Mouse (Mus musculus) testis, postnatal 14 days (tissue): ENCODE results near the gene Elmo2.

Source experiments
- DNase-seq: peaks from one replicate; pipeline ENCODE4 v3.0.0; 2021; ENCODE audit warnings: low spot score

Gene Elmo2

DNA sequence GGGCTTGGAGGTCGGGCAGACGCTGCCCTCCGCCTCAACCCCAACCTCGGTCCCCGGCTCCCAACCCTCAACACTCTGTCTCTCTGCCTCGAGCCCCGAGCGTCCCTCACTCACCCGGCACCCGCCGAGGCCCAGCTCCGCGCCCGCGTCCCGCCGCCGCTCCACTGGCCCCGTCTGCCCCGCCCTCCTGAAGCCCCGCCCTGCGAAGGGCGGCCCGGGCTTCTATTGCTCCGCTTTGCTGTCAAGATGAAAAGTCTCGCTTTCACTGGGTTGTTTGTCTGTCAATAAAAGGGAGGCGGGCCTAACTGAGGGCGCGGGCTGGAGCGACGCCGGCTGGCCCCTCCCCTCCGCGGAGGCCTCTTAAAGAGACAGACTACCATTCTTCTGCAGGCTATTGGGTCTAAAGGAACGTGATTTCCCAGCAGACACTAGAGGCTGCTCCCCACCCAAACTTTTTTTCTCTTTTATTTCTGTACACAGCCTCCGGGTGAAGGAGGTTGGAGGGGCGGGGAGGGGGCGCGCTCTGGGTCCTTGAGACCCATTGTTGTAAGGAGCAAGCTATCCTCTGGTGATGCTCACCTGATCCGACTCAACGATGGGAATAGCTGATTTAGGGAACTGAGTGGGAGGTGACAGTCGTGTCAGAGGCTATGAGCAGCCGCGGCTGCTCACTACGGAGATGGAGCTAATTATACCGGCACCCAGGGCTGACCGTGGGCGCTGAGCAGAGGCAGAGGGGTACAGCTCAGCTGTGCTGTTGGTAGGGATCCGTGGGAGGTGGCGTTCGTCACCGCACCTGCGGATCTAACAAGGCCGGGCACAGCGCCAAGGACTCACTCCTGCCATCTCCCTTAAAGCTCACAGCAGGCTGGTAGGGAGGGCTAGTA, at the start of gene Elmo2:
Gene Elmo2, minus strand, starts transcription at position 176 of the 887 bp plus-strand sequence.
- peak; percentile 97 for DNase-seq

DNA sequence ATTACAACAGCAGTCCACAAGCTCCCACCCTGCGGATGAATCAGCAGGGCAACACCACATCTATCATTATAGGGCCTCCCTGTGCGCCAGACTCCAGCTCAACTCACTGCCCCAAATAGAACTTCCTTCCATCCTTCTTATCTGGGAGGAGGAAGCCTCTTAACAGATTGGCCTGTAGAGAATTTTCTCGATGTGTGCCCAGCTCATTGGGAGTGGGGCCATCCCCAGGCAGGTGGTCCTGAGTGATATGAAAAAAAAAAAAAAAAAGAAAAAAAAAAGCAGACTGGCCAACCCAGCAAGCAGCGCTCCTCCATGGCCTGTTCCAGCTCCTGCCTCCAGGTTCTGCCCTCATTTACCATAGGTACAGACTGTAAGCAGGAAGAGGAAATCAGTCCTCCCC, 49.7 kb upstream of the Elmo2 start:
- no peak for DNase-seq

DNA sequence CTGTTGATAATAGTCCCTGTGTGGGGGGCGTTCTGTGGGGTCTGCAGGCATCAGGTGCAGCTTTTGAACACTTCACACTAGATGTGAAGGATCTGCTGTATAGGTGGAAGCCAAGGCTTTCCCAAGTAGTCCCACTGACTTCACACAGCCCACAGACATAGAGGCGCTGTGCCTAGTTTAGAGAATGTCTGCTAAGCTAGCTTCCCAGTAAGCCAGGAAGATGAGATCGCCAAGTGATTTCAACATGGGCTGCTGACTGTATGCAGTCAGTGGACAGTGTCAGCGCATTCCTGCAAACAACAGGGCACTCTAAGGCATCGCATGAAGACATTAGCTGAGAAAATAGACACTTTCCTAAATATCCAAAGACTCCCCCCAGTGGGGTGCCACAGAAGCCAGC, 49.2 kb upstream of the Elmo2 start:
- DNase-seq: no peak

DNA sequence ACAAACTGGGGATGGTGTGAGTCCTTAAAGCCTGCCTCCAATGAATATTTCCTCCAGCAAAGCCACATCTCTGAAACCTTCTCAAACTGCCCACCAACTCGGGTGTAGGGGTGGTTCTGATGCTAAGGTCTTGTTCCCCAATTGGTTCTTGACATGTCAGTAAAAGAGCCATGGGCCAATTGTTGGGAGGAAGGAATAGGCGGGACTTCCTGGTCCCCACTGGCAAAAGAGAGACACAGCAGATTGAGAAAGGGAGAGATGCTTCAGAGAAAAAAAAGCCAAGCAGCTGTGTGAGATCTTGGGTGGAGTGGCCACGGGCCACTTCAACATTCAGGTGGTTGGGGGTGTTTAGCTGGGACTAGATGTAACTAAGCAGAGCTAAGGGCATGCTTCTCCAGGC, 44.8 kb upstream of the Elmo2 start:
- no peak for DNase-seq

DNA sequence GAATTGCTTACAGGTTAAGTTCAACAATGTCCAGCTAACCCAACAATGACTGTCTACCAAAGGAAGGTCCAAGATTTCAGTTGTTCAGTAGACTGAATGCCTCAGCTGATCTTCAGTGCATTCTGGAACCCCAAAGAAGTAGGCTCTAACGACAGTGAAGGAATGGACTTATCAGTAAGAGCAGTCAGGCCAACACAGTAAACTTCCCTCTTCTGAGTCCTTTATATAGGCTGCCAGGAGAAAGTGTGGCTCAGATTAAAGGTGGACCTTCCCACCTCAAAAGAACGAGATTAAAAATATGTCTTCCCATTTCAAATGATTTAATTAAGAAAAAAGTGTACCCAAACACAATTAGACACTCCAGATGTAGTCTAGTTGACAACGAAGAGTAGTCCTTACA, 44.1 kb upstream of the Elmo2 start:
- no peak for DNase-seq

DNA sequence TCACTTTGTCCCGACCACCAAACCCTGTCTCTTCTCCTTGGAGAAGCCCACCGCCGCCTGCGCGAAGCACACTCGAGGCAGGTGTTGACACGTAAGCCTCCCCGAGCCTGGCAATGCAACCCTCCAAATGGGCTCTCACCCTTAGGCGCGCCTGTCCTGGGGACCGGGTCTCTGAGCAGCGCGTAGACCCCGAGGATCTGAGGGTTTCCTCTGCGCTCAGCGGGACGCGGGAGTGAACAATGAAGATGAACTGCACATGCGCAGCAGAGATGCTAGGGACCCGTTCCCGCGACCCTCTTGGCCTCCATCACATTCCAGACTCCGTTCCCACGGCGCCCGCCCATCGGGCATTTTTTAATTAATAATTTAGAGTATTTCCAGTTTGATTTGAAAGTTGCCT, 42.2 kb upstream of the Elmo2 start, which contains the start of gene Zfp663:
Gene Zfp663, minus strand, starts transcription at position 234 of the 400 bp plus-strand sequence.
- no peak for DNase-seq

DNA sequence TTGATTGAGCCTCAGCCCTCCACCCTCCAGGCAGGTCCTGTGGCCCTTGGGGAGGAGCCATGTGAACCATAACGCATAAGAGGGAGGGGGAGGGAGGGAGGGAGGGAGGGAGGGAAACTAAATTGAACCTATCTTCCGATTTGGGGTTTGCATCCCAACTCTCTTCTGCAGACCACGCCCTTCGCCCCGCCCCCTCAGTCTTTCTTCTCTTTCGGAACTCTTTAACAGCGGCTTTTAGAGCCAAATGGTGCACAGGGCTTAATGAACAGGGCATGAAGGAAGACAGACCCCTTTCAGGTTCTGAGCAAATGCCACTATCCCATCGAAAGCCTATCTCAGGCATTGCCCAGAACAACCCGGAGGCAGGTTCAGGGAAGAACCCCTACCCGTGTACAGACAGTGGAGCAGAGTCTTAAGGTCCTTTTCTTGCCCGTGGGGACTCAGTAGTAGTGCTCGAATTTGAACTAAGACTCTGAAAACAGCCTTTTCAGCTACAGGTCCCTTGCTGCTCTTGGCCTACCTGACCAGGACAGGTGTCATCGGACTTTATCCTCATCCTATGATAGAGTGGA, 41.7 kb upstream of the Elmo2 start:
- no peak for DNase-seq

DNA sequence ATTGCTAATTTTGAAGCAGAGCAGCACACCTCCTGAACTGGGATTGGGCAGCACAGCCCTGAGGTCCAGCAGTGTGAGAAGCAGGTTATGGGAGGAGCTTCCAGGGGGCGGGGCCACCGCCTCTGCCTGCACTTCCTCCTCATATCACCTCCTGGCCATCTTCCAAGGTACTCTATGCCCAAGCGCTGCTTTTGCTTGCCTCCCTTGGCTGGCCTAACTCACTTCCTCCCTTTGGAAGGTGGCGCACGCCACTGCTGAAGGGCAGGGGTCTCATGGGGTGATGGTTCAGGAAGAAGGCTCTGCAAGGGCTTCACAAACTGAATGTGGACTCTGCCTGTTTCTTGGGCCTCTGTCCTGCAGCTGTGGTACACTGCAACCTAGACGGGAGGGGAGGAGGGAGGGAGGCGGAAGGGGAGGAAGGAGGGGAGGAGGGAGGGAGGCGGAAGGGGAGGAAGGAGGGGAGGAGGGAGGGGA, 40.8 kb upstream of the Elmo2 start:
- DNase-seq: peak; percentile 60

DNA sequence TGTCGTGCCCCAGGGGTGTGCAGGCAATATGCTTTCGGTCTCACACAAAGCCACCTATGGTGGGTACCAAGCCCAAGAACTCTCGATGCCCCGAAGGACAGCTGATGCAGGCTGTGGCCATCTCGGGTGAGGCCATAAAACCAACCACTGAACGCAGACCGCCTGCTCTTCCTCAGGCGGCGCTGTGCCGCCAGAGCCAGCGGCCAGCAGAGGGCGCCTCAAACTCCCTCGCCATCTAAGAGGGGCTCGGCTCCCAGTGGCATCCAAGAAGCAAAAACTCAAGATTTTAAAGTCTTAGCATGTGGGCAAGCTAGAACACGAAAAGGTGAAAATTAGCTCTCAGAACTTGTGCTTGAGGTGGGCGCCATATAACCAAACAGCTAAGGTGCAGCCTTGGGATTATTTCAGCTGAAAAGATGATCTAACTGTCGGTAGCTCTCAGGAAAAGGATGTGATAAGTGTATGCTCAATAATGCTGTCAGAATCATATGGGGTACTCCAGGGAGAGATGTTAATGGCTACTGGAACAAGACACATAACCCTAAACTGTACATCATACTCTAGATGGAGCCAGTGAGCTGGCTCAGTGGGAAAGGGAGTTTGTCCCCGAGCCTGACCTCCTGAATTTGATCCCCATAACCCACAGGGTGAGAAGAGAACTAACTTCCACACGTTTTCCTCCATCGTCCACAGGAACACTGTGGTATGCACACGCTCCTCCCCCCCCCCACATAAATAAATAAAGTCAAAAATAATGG, 38.2 kb upstream of the Elmo2 start:
- DNase-seq: peak; percentile 56

DNA sequence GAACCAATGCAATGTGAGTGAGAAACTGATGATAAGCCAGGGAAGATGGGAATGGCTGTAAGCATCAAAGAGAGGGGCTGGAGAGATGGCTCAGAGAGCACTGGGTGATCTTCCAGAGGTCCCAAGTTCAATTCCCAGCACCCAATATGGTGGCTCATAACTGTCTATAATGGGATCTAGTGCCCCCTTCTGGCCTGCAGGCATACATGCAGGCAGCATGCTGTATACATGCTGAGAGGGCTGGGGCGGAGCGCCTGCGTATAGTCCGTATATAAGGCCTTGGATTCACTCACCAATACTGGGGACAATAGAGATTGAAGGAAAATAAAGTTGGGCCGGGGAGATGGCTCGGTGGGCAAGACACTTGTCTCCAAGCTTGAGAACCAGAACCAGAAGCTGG, 37.0 kb upstream of the Elmo2 start:
- DNase-seq: no peak

DNA sequence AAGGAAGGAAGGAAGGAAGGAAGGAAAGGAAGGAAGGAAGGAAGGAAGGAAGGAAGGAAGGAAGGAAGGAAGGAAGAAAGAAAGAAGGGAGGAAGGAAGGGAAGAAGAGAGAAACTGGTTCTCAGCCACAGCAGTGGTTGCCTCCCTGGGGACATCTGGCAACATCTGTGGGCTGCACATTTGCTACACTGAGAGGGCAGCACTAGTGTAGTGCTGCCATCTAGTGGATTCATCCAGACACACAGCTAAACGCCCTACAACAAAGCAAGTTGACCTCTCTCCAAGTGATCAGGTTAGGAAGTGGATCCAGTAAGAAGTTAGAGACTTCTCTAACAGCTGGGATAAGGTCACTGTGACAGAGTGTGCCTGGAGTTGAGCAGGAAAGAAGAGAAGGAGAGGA, 34.6 kb upstream of the Elmo2 start:
- DNase-seq: peak; percentile 60

DNA sequence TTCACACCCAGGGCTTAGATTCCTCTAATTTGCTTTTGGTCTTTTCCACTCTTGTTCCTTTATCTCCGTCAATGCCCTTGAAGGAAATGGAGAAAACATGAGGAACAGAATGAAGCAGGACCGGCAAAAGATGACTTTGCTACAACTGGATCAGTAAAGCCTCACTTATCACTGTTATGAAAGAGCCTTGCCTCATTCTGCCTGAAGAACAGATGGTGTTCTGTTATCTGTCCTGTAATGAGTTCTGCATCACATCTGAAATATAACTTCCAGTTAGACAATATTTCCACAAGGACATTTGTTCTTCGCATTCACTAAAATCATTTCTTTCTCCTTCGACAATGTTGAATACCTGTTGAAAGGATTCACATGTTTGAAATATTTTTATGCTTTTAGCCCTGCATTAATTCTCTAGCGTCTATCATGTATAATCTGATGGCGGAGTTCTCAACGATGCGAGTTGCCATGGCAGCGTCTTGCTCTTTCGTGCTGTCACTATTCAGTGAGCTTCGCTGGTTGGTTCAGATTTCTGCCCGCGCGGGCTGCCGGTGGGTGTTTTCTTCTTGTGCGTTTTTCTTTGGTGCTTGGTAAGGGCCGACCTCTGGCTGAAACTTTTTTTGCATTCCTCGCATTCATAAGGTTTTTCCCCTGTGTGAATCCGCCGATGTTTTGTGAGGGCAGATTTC, 25.7 kb upstream of the Elmo2 start:
- no peak for DNase-seq

DNA sequence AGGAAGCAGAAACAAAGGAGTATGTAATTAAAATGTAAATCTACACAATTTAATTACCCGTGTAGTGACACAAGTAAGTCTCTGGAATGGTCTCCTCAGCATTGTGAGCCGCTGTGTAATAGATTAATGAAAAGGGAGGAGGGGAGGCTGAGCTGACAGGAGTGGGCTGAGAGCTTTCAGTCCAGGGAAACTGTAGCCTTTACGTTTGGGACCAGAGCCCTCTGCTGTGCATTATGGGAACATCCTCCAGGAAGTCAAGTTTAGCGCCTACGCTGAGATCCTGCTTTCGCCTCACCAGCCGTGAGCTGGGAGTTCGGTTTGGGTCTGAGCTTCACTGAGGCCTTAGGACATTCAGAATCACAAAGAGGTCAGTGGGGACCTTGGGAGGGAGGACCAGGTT, 23.2 kb upstream of the Elmo2 start:
- no peak for DNase-seq

DNA sequence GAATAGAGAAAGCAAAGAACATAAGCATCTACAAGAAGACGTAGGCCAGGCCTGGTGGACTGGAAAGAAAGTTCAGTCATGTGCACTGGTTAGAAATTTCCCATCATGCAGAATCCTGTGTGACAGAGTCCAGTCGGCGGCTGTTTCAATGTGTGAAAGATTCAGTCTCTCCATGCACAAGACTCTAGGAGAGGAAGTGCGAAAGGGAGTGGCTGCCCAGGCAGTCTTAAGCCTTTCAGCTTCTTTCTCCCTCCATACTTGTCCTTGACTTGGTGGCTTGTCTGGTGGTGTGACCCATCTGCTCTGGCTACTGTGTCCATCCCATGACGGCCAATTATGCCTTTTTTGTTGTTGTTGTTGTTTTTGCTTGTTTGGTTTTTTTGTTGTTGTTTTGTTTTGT, 19.9 kb upstream of the Elmo2 start:
- no peak for DNase-seq

DNA sequence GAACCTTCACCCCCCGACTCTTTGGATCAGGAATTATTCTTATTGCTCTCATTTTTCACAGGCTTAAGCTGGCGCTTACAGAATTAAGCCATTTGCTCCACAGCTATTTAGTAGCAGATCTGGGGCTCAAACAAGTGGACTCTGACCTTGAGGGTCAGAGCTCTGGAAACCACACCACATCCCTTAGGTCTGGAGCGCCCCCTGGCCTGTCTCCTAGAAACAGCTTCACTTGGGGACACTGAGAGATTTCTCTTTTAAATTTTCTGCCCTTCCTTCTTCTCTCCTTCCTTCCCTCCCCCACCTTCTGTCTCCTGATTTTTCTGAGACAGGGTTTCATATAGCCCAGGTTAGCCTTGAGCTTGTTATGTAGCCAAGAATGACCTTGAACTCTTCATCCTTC, 10.9 kb upstream of the Elmo2 start:
- DNase-seq: no peak

DNA sequence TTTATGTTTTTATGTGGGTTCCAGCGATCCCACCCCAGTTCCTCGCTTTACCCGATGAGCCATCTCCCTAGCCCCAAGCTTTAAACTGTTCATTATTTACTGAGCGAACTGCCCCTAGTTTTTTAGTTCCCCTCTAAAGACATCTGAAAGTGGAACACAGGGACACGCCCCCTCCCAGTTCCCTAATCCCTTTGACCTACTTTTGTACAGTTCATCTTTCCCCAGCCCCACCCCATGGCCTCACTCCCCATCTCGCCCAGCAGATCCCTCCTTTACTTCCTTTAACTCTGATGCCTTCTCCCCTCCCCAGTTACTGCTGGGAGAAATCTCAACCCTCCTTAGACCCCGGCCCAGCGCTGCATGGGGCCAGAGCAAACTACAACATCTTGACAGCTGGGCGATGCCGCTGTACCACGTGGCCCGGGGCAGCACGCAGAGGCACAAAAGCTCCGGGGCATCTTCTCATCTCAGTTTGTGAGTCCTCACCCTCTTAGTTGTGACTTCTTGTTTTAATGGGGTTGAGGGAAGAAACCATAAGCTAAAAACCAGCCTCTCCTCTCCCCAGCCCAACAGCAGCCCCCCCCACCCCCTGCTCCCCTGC, 6.4 kb upstream of the Elmo2 start:
- no peak for DNase-seq

DNA sequence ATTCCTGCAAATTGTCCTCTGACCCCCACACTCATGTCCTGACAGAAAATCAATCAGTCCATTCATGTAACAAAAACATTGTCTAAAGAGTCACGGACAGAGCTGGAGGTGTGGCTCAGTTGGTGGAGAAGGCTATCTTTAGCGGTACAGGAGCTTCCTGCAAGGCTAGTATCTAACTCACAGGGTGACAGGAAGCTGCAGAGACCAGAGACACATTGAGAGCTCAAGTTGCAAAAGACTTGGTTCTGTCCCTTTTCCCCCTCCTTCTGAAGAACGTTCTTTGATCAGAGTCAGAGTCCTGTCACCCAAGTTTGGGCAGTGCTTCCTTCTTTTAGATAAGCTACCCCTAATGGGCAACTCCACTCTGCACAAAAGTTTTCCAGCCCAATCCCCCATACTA, 3.4 kb upstream of the Elmo2 start:
- no peak for DNase-seq

DNA sequence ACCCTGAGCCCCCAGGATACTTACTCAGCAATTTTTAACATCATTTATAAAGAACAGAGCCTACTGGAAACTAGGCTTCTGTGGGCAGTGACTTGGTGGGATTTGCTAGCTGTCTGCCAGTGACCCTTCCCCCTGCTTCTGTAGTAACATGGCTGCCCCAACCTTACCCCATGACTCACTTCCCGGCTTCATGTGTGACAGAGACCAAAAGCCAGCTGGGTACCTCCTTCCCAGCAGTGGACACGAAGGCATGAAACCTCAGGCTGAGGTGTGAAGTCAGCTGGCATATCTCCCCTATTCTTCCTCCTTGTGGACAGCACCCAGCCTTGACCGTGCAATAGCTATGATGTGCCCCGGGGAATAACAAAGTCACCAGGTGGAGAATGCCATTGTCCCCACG, 2.5 kb upstream of the Elmo2 start:
- DNase-seq: no peak

DNA sequence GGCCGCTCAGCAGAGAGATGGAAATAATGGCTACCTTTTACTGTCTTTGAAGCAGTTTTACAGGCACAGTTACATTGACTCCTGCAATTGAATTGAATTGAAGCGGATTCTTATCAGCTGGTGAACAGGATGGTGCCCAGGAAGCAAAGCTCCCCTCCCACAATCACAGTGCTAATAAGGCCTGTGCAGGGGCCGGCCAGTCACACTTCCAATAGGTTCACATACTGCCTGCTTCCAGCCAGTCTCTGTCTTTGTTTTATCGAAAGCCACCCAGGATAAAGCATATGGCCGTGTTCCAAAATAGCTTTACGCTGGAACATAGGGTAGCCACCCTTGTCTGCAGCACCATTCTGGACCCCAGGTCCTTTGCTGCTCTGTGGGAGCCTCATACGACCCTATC, 1.1 kb upstream of the Elmo2 start:
- no peak for DNase-seq

DNA sequence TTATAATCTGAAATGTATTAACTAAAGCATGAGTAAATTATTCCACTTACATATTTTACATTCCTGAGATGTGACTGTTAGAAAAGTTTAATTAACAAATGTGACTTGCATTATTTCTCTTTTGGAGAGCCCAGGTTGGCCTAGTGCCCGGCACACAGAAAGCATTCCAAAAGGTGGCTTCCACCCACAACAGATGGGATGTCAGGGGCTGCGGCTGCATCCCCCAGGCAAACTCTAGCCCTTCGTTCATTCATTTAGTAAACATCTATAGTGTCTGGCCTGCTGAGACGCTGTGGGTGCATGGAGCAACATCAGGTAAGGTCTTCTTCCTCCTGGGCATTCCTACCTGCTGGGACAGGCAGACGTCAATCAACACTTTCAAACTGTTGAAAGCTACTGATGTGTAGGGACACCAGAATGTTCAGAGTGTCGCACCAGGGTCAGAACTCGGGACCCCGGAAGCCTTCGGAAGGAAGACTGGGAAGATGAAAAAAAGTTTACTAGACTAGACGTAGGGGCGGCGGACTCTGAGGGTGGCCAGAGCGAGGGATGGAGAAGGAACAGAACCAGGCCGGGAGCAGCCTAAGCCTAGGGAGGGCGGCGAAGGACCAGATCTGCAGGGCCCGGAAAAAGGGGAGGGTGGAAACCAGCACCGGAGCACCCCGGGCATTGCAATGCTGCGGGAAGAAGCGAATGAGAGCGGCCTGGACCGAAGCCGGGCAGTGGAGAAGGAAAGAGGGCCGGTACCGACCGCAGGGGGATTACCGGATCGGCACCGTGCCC, 567 bp downstream of the Elmo2 start:
- no peak for DNase-seq

DNA sequence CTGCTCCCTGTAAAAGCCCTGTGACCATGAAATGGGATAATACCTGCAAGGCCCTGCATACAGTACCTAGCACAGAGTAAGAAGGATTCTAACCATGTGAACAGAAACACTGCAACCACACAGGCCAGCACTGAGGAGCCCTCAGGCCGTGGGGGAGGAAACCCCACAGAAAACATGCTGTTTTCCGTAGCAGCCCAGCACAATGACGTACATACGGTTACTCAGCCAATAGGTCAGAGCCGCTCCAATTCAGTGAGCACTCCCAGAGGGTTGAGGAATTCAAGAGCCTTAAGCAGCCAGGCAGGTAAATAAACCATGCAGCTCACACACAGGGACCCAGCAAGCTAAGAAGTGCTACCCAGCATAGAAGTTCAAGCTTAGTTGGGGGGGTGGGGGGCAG, 2.4 kb downstream of the Elmo2 start:
- no peak for DNase-seq
